Mouse (Mus musculus) erythroid progenitor cell, adult 5-6 weeks (primary cell): ENCODE data around the gene Pgpep1l. TPM values are rescaled to one million over a fixed set of nuclear protein-coding genes. Genes with fewer than 3 reads are reported as not detected.

Experiments
- ATAC-seq: replicated peaks from 2 replicates; pipeline ENCODE4 v1.8.0; 2016; ENCODE audit warnings: moderate number of reproducible peaks, mild to moderate bottlenecking, moderate TSS enrichment, inconsistent platforms; ENCODE audit not compliant: poor library complexity, low FRiP score, severe bottlenecking
- total RNA-seq, 2 experiments: library from RNA; stranded (forward) in 1 of 2; stranded (reverse) in 1 of 2; fragments of 150-400 nt in 1 of 2; fragments of 186-747, 209-891 nt in 1 of 2; gene quantifications; 2 replicates each; pipeline versions ENCODE4 v1.2.3 to v1.2.4; 2015 to 2017; ENCODE audit warnings: low replicate concordance in 2 of 2

Gene Pgpep1l
- total RNA-seq, 2 experiments from 2014 or later, result not detected

- no peak for ATAC-seq
Observed at GRCm38 (mm10) chr7:68264531-68264930, 498 bp upstream of the Pgpep1l start.

DNA sequence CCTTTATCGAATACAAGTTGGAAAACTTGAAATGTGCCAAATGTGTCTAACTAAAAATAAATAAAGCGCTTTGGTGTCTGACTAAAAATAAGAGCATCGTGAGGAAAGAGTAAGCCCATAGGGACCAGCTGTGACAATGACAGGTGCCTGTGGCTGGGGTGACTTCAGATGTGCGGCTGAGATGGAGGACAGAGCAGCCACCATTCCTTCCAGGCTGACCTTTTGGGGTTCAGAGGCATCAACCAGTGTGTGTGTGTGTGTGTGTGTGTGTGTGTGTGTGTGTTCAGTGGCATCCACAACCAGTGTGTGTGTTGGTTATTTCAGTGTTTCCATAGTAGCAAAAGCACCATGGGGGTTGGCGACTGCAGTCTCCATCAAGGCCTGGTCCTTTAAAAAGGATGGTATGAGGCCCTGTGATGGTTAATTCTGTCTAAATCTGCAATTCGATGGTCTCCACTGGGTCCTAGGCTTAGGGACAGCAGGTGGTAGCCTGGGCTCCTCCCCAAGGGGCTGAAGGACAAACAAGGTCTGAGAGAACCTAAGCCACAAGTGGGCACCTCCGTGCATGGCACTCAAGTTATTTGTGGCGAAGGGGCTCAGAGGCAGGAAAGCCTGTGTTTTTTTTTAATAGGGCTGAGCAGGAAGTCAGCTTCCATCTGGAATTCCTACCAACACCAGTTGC lies 546 bp downstream of the Pgpep1l start:
- ATAC-seq, result no peak

DNA sequence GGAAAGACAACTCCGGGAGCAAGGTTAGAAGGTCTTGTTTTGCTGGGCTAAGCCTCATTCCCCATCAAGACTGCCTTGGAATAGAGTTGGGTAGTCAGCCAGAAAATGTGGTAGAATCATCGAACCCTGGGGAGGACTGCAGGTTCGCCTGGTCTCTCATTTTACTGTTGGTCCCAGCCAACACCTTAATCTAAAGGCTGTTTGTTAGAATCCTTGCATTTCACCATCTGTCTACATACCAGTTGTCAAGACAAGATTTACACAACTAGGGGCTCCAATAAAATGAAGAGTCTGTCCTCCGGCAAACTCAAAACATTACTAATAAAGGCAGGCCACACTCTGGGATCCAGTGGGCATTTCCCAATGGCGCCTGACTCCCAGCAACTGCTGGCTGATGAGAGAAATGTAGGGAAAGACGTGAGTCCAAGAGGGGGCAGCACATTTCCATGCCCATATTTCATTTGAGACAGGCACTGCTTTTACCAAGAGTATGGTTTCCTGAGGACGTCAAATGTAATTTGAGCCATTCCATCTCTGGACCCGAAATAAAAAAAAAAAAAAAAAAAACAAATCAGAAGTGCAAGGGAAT lies 1.3 kb downstream of the Pgpep1l start:
- no peak for ATAC-seq

DNA sequence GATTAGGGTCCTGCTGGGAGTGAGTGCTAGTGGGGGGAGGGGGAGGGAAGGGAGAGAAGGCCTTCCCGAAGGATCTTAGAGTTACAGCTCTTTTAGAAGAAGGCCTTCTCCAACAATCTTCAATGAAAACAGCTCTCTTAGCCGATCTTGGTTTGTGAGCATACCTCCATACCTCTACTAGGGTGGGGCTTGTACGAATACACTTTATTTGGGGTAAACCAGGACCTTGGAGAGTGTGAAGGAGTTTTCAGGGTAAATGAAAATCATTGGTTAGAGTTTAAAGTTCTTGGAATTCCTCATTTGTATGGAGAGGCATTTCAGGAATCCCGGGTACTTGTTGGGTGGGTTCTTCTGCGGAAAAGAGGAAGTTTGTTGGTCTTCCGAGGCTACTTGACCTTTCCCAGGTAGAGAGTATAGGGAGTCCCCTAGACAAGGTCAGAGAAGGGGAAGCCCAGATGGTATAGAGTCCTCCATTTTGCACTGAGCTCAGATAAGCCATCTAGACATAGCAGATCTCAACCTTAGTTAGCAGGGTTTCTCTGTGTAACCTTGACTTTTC lies 4.4 kb downstream of the Pgpep1l start:
- ATAC-seq, result no peak

GRCm38 (mm10) chr7:68258326-68259150 lies 5.5 kb downstream of the Pgpep1l start:
- ATAC-seq, result no peak

DNA sequence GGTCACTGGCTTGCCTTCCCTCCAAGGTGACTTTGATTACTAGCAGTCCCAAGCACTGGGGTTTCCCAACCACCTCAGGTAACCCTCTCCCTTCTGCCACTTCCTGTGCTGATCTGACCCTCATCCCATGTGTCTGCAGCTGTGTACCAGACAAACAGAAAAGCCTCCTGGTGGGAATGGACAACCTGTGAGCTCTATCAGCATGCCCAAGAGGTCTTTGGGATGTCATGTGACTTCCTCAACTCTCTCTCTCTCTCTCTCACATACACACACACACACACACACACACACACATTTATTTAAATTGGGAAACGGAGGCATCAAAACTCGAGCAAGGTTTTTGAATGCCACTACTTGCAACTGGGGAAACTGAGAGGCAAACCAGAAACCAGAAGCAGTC lies 6.3 kb downstream of the Pgpep1l start:
- no peak for ATAC-seq

DNA sequence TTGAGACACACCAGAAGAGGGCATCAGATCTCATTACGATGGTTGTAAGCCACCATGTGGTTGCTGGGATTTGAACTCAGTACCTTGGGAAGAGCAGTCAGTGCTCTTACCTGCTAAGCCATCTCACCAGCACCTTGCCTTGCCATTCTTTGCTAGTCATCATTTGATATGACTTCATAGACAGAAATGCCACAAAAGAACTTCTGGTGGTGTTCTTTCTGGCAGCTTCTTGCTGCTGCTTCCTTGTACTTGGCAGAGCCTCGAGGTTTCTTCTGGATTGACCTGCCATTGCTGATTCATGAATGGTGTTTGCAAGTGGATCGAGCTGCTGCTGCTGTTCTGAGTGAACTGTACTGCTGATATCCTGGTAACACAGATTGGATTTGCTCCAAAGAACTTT lies 13.1 kb downstream of the Pgpep1l start:
- ATAC-seq, result no peak

- no peak for ATAC-seq
Observed at GRCm38 (mm10) chr7:68250411-68250810, 13.6 kb downstream of the Pgpep1l start.

DNA sequence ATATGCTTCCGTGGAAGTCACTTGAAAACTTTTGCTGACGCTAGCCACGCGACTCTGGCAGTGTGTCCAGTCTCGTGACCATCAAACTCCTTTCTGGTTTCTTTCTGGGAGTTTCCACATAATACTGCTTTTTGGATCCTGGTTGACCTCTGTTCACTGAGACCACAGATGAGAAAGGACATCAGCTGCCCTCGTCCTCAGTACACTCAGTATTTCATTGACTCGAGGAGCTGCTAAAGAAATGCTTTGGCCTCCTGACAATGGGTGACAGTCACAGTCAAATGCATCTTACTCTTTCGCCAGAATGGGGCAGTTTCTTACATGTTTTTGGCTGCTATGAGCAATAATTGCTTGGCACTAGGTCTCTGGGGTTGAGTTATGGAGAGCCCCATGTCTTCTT lies 17.8 kb downstream of the Pgpep1l start:
- ATAC-seq, result no peak

DNA sequence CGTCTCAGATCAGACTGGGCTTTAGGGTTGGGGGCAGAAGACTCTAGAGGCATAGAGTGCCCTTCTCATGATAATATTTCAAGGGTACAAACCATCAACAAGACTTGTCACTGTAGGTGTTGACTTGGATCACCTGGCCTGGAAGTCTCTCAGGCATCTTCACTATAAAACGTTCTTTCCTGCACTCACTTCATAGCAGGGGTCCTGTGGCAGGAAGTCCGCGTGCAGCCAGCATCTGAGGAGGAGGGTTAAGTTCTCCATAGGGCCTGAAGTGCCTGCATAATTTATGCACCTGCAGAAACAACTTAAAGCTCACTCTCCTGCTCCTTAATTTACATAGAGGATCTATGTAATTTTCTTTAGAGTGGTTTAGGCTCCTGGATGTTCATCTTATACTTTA lies 18.4 kb downstream of the Pgpep1l start:
- no peak for ATAC-seq

- ATAC-seq, result no peak
Observed at GRCm38 (mm10) chr7:68241205-68241604, 22.8 kb downstream of the Pgpep1l start.

DNA sequence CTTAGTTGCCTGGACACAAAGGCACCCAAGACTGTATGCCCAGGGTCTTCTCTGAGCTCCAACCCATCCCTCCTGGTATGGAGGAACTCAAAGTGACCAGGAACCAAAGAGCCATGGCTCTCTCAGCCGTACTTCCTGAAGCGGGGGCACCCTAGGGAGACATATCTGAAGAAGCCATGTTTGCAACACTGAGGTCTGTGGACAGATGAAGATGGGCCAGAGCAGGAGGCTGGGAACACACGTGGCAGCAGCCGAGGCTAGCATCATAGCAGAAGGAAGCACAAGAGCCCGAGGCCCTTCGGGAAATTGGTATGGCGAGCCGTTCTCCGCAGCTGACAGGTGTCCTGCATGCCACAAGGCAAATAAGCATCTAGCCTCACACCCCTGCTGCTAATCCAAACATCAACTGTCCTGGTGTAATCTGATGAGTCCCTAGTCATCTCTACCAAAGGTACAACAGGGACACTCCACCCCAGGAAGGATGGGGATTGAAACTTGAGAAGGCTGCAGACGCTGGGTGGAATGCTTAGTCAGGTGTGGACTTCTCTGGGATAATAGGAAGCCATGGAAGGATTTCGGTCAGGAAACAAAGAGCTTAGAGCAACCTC lies 24.7 kb downstream of the Pgpep1l start:
- no peak for ATAC-seq

DNA sequence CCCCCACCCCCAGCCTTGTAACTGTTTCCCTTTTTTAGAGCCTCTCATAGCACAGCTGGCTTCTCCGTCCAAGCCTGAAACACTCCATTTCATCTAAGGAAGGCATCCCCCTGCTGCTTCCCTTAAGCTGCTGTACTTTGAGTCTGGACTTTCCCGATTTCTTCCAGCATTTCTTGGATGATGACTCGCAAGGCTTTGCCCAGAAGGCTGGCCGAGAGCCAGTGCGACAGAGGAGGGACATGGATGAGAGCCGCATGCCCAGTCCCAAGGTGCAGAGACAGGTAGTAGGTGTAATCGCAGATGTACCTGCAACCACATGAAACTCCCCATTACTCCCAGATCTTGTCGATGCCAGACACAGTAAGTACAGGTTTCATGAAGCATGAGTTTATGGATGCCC lies 27.2 kb downstream of the Pgpep1l start:
- no peak for ATAC-seq

GRCm38 (mm10) chr7:68233619-68234223 lies 30.3 kb downstream of the Pgpep1l start:
- no peak for ATAC-seq

DNA sequence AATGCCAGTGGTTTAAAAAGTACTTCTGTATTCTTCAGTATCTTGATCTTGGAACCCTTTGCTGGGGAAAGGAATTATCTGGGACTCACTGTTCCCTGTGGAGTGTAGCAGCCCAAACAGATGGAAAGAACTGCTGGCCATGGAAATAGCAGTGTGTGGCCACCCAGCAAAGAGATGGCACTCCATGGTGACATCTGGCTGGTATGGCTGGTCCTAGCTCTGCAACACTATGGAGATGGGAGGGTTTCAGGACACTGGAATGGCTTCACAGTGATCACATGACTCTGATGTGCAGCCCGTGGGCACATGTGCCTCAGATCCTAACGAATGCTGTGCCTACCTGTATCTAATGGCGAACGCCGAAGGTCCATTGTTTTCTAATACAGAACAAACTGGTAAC lies 31.5 kb downstream of the Pgpep1l start:
- ATAC-seq, result no peak

- ATAC-seq, result no peak
Observed at GRCm38 (mm10) chr7:68230831-68231230, 33.2 kb downstream of the Pgpep1l start.

- no peak for ATAC-seq
Observed at GRCm38 (mm10) chr7:68228491-68228890, 35.5 kb downstream of the Pgpep1l start.

- ATAC-seq, result no peak
Observed at GRCm38 (mm10) chr7:68227621-68228020, 36.4 kb downstream of the Pgpep1l start.

DNA sequence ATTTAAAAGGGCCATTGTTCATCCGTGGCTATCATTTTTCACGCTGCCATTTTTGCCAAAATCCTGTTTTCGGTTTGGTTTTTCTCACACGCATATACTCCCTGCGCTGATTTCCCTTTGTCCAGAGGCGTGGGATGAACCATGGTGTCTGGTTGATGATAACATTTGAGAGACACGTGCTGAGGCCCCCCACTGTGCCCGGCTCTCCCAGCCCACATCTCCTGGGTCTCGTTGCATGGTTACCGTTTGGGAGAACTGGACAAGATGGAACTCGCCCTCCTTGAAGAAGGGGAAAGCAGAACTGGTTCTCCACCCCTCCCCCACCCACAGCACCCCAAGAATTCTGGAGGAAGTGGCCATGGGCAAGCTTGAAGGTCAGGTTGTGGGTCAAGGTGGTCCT lies 37.0 kb downstream of the Pgpep1l start:
- ATAC-seq, result no peak
